Mouse (Mus musculus): Measurements from ENCODE around the gene Gal3st2.
"Not testable (repeated sequence)": the region's sequence is repeated elsewhere in the genome, so short reads cannot be mapped to it uniquely, and the experiment has no call there.

Gene Gal3st2

DNA sequence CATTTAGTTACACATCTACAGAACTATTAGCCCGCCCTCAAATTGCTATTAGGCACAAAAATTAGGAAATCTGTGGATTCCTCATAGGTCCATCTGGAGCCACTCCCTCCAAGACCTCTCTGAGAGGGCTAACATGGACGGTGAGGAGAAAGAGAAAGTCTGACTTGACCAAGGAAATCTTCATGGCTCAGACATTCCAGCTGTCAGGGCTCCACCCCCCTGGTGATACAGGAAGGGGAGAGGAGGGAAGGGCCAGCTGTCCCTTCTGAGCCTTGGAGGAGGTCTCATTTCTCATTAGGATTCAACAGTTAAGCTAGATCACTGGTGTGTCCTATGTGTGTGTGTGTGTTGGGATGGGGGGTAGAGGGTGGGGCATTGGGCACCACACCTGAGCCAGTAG, at the start of gene Gal3st2:
Gal3st2 (plus strand) TSS at position 259 of the 400 bp plus-strand sequence.
- not testable (repeated sequence) for DNase-seq

DNA sequence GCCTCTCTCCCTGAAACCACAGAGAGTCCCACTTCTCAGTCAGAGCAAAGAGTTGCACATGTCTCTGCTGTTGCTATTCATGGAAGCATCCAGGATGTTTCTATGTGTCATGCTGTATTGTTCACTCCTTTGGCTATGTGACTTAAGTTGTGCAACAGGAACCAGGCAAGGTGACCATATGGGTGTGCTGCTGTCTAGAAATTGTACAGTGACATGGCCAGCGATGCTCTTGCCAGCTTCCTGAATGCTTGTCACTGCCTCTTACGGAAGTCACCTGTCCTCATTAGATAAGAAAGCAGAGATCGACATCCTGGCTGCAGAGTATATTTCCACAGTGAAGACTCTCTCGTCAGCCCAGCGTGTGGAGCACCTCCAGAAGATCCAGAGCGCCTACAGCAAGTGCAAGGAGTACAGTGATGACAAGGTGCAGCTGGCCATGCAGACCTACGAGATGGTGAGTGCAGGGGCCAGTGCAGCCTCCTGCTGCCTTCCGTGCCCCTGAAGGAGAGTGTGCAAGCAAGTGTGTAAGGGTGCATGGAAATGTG, 49.5 kb upstream of the Gal3st2 start:
- no peak for DNase-seq

DNA sequence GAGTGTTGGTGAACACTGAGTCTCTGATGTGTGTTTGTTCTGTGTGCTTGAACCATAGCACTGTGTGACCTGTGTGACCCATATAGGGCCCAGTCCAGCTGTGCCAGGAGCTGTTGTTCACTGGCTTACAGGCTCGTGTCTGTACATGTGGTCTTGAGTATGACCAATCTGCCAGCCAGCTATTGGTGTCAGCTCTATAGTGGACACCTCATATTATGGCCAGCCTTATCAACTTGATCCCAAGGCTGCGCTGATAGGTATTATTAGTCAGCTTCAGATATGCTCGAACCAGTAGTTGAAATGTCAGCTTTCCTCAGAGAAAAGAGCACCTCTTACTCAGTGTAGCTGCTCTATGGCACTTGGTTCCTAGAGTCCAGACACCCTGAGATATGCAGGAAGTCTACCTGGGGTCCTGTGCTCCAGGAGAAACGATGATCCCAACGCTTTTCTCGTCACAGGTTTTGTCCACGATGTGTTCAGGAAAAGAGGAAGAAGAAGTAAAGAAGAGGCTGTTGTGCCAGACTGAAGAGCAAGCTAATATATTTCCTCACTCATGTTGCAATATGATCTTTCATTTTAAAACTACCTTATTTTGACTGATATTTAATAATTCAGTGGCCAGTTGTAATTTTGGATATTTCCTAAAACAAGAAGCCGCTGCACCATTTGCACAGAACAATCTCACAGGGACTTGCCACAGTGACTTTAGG, 43.1 kb upstream of the Gal3st2 start:
- no peak for DNase-seq

DNA sequence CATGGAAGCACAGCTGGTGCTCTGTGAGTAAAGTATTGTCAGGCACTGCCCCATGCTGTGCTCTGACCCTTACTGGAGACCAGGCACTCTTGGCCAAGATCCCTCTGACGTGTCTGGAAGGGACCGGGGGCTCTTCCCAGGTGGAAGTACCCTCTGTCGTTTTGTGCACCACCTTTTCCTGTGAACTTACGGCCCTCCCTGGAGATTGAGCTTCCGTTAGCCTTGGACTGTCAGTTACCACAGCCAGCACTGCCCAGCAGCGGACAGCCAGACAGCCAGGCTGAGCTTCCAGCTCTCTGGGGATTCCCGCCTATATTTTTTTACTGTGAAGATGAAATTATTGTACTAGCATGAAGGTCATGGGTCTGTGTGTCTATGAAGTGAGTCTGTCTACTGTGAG, 42.4 kb upstream of the Gal3st2 start:
- no peak for DNase-seq

DNA sequence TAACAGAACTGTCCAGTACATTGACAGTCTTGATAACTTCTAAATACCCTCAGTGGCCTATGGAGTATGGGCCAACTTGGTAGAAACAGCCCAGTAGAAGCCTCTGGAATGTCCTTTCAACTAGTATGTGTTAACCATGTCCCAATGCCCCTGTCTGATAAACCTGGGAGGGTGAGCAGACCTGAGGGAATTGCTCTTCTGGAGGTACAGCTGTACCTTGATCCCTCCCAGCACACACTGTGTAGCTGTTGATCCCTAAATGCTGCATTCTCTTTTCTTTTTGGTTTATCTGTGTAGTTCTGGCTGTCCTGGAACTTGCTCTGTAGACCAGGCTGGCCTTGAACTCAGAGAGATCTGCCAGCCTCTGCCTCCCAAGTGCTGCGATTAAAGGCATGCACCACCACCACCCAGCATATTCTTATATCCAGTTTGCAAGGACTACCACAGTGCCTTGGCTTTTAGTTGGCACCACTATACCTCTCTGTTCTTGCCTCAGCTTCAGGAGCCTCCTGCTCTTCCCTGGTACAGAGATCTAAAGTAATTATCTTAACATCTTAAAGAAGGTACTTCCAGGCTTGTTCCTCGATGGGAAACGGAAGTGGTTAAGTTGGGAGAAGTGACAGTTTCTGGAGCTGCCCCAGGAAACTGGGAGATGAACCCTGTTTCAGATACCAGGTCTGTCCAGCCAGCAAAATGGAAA, 37.2 kb upstream of the Gal3st2 start:
- no peak for DNase-seq

DNA sequence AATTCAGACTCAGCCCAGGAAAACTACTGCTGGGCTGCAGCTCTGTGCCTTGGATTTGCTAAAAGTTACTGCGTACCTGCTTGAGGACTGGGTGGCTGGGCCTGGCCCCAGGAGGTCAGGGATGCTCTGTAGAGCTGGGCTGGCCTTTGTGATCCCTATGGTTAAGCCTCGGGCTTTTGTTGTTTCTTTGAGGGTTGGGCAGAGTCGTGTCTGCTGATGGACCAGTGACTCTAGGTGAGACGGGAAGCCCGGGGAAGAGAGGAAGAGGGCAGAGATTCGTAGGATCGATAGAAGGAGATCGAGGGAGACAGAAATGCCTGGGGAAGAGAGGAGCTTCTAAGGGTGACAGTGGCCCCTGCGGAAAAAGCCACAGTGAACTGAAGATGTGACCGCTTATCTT, 36.5 kb upstream of the Gal3st2 start, which contains the start of gene D2hgdh:
D2hgdh (plus strand) TSS at position 301 of the 400 bp plus-strand sequence.
- no peak for DNase-seq

DNA sequence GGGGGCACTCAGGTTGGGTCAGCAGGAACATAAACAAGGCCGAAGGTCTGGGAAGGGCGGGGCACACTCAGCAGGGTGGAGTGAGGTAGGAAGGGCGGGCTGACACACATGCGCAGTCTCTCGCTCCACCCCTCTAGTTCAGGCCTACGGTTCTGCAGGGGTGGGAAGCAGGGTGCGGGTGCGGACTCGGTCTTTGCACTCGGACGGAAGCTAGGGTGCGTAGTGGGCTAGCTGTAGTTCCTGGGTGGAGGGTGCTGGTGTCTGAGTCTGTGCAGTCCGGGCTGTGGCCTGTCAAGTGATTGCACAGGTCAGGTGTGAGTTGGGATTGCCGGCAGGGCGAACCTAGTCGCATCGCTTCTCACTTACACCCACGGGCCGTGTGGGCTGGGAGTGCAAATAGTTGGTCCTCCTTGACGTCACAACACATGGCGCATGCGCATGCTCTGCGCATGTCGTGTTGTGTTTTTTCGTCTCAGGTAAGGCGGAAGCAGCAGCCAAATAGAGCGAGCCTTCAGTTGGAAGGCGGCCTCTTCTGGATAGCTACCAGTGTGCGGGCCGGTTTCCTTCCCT, 35.9 kb upstream of the Gal3st2 start:
- DNase-seq: peak; percentile 89 to 95

DNA sequence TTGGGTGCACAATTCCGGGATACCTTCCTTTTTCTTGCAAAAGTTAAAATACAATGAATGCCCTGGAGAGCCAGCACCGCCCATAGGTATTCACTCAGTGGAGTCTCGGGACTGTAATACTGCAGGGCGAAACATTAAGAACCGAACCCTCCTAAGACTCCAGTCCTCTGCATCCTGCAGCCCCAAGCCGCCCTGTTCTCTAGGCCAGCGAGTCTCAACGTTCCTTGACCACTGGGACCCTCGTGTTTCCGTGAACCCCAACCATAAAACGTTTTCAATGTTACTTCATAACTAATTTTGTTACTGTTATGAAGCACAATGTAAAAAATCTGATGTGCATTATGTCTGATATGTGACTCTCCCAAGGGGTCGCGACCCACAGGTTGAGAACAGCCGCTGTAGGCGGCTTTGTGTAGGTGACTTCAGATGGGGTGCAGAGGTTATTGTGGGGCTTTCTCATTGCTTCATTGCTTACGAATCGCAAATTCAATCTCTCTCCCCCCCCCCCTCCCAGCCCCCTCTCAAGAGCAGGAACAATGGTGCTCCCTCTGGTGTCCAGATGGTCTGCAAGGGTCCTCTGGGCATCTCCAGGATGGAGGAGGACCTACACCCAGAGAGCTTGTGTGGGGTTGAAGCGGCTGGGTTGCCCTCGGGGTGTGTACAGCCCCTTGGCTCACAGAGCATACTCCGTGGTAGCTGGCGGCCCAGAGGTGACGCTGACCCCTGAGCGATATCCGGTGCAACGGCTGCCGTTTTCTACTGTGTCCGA, 35.2 kb upstream of the Gal3st2 start:
- no peak for DNase-seq

DNA sequence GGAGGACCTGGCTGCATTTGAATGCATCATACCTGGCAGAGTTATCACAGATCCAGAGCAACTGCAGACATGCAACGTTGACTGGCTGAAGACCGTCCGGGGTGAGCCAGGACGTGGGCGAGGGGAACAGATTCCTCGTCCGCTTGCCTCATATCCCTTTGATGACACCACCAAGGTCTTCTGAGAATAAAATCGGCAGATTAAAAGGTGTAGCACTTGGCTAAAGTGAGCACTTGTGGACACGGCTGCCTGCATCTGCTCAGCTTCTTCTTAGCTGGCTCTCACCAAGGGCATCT, 34.6 kb upstream of the Gal3st2 start:
- no peak for DNase-seq

DNA sequence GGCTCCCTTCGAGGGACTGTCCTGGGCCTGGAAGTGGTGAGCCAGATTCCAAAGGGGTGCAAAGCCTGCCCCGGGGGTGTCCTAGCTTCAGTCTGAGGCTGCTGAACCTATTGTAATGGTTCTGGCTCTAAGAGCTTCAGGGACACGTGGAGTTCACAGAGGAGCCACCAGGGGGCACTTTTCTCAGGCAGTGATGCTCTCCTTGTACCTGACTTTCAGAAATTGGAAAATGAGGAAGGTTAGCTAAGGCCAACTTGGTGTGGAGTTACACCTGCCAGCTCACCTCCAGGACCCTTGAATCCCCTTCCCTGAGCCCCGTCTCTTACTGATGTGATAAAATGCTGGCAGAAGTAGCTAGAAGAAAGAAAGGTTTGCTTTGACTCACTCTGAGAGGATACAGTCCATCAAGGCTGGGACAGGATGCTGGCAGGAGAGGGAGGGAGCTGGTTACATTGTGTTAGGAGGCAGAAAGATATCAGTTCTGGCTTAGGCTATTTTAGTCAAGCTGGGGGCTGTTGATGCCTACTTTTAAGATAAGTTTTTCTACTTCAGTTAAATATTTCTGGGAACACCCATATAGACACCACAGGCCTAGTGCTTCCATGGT, 28.2 kb upstream of the Gal3st2 start:
- not testable (repeated sequence) for DNase-seq

DNA sequence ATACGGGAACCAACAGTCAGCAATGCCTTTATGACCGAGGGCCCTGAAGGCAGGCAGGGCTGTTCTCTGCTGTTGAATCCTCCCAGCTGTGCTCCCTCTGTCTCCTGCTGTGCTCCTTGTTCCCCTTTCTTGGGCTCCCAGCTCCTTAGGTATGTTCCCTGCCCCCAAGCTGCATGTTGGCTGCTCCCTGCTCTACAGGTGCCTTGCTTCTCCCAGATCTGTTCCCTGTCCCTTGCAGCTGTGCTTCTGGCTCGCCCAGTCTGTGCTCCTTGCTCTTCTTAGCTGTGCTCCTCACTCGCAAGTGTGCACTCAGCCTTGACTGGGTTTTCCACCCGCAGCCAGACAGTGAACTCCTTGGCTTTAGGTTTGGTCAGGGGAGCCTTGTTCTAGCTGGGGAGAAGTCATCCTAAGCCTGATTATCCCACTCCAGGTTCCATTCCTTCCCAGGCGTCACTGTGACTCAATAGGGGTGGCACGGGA, 26.4 kb upstream of the Gal3st2 start:
- no peak for DNase-seq

DNA sequence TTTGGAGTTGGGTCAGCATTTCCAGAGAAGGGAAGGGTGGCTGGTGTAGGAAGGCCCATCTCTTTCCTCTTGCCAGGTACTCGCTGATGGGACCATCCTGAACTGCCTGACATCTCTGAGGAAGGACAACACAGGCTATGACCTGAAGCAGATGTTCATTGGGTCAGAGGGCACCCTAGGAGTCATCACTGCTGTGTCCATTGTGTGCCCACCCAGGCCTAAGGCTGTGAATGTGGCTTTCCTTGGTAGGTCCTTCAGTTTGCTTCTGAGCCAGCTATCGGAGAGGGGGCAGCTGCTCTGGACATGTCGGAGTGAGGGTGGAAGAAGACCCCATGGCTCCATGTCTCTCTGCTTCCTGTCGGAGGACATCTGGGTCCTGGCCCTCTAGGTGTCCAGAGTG, 25.9 kb upstream of the Gal3st2 start:
- no peak for DNase-seq

DNA sequence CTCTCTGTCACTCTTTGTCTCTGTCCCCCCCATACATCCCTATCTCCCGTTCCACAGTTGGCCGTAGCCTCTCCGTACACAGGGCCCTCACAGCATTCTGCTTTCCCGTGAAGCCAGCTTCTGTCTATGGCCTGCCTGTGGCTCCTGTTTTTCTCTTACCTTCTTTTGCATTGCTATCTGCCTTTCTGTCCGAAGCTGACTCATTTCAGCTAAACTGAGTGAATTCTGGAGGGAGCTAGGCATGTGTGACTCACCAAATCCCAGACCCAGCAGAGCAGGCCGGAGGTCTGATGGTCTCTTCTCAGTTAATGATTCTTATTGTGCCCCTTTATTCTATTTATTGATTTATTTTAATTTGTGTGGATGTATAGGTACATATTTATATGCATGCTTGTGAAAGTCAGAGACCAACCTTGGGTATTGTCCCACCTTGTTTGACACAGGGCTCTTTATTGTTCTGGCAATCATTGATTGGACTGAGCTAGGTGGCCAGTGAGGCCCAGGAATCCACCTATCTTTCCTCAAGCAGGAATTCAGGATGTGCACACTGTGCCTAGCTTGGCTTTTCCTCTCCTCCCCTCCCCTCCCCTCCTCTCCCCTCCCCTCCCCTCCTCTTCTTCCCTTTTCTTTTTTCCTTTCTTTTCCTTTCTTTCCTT, 25.1 kb upstream of the Gal3st2 start:
- DNase-seq: no peak

DNA sequence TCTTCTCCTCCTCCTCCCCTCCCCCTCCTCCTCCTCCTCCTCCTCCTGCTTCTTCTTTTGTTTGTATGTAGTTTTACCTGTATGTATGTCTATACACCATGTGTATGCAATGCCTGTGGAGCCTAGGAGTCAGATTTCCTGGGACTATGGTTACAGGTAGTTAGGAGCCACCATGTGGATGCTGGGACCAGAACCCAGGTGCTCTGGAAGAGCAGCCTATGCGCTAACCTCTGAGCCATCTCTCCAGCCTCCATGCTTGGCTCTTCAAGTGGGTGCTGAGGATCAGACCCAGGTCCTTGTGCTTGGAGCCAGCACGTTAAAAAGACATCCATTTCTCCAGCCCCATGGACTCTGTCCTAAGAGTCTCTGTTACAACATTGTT, 24.6 kb upstream of the Gal3st2 start:
- no peak for DNase-seq

DNA sequence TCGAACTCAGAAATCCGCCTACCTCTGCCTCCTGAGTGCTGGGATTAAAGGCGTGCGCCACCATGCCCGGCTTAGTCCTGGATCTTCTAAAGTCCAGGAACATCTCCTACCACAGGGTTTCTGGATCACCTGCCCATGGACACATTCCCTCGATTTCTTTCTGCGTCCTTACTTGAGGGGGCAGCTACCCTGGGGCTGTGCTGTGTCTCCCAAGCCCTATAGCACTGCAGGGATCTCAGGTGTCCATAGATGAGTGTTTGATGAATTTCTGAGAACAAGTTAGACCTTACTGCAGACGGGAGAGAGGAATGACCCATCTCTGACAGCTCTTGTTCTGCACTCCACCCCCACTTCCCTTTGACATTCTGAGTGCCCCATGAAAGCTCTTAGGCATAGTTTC, 23.8 kb upstream of the Gal3st2 start:
- DNase-seq: no peak

DNA sequence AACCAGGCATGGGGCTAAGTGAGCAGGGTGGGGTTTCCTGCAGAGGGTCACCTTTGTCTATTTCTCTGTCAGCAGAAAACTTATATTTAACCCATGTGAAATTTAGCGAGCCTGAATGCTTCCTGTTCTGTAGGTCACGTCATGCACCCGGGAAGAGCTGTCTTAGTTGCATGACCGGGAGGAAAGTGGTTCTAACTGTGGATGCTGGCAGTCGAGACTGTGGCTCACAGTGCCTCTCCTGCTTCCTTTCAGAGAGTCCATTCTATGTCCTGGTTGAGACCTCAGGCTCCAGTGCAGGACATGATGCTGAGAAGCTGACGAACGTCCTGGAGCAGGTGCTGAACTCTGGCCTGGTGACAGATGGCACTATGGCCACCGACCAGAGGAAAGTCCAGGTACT, 22.5 kb upstream of the Gal3st2 start:
- not testable (repeated sequence) for DNase-seq

DNA sequence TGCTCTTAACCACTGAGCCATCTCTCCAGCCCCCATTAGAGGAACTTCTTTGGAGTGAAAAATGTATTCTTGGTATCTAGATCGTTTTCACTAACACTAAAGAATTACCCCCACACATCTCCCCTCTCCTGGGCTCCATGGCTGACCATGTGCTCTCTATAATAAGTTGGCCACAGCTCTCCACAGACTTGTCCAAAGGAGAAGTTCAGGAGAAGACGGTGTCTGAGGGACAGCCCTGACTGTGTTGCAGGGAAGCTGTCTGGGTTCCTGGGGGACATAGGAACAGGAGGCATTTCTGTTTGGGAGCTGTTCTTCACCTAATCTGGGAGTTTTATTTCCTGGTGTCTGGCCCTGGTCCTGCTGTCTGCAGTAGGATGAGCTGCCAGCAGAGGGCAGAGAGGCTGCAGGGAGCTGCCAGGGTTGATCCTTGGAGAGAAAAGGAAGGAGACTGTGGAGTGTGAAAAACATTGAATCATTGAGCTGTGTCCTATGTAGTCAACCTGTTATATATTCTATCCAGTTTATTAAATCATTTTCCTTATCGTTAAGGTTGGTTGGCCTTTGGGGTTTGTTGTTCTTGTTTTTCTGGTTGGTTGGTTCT, 15.2 kb upstream of the Gal3st2 start:
- not testable (repeated sequence) for DNase-seq

DNA sequence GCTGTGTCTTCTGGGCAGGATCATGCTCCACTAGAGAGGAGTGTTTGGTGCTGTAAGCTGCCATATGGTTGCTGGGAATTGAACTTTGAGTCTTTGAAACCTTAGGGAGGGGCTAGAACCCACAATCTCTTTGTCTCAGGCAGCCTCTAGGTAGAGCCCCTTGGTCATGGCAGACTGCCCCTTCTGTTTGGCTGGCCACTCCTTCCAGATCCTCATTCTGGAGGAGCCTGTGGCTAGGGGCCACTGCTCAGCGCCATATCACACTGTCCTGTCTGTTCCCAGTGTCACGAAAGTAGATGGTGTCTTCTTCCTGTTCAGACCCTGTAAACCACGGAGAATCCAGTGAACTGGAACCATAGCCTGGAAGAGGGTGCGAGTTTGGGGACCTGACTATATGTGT, 5.3 kb upstream of the Gal3st2 start:
- not testable (repeated sequence) for DNase-seq

DNA sequence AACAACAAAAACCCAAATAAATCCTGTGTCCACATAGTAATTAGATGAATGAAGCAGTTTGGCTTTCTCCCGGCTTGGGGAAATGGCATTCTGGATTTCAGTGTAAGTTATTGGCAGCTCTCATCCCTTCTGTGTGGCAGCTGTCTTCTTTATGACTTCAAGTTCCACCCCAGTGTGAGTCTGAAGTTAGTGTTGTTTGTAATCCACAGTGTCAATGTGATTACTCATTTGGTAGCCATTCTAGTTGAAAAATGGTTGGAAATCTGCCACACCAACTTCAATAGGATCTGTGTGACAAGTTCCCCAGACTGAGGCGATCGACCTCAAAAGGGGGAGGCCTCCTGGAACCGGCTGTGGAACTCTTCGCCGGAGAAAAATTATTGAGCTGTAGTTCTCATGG, 3.7 kb upstream of the Gal3st2 start:
- DNase-seq: no peak

DNA sequence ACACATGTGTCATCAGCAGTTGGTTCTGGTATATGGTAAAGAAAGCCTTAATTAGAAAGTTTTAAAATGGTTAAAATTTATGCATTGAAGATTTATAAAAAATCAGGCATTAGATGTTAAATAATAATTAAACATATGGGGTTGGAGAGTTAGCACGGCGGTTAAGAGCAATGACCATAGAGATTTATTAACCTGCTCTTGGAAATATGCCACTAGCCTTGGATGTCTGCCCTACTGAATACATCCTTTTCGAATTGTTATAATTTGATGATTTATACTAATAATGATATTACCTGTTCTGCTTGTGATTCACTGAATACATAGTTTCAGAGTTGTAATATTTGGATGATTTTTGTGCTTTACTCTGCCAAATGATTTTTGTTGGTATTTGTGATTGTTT, 3.1 kb upstream of the Gal3st2 start:
- DNase-seq: no peak

DNA sequence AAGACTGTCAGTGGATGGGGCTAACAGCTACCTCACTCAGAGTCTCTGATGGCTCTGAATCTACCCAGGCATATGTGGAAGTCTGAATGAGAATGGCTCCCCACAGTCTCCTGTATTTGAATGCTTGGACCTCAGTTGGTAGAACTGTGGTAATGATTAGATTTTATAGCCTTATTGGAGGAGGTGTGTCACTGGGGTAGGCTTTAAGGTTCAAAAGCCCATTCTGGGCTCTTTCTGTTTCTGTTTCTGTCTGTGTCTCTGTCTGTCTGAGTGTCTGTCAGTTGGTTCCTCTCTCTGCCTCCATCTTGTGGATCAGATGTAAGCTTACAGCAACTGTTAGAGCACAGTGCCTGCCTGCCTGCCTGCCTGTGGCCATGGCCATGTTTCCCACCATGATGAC, 1.5 kb upstream of the Gal3st2 start:
- no peak for DNase-seq
